Mouse (Mus musculus): ENCODE results near the gene Myo5a.

The Myo5a gene

GRCm38 (mm10) chr9:75070457-75071028 is at the start of gene Myo5a:
Myo5a (plus strand) TSS chr9:75071015.
- DNase-seq (ENCODE audit: low read depth), result no peak

- no peak for DNase-seq (ENCODE audit: low read depth)
These were observed 48.3 kb upstream of the Myo5a start for GRCm38 (mm10) chr9:75022546-75022945.

- DNase-seq (ENCODE audit: low read depth), result no peak
These were observed 47.5 kb upstream of the Myo5a start for GRCm38 (mm10) chr9:75023150-75023894.

- DNase-seq (ENCODE audit: low read depth), result no peak
These were observed 46.7 kb upstream of the Myo5a start for GRCm38 (mm10) chr9:75024089-75024488.

GRCm38 (mm10) chr9:75025689-75026088 is 45.1 kb upstream of the Myo5a start:
- DNase-seq (ENCODE audit: low read depth), result peak; percentile 55

- DNase-seq (ENCODE audit: low read depth), result no peak
These were observed 38.4 kb upstream of the Myo5a start for GRCm38 (mm10) chr9:75032408-75032807.

GRCm38 (mm10) chr9:75033141-75033540 is 37.7 kb upstream of the Myo5a start:
- DNase-seq (ENCODE audit: low read depth), result peak; percentile 58

GRCm38 (mm10) chr9:75034691-75035090 is 36.1 kb upstream of the Myo5a start:
- no peak for DNase-seq (ENCODE audit: low read depth)

GRCm38 (mm10) chr9:75035944-75036343 is 34.9 kb upstream of the Myo5a start:
- DNase-seq (ENCODE audit: low read depth), result no peak

GRCm38 (mm10) chr9:75037451-75038356 is 33.1 kb upstream of the Myo5a start, which contains the start of gene Arpp19:
Arpp19 (plus strand) TSS chr9:75037614.
- peak; percentile 85 for DNase-seq (ENCODE audit: low read depth)

GRCm38 (mm10) chr9:75038357-75038688 is 32.5 kb upstream of the Myo5a start:
- peak; percentile 18 for DNase-seq (ENCODE audit: low read depth)

GRCm38 (mm10) chr9:75040566-75040965 is 30.2 kb upstream of the Myo5a start:
- DNase-seq (ENCODE audit: low read depth), result no peak

GRCm38 (mm10) chr9:75041840-75042525 is 28.8 kb upstream of the Myo5a start:
- no peak for DNase-seq (ENCODE audit: low read depth)

- no peak for DNase-seq (ENCODE audit: low read depth)
These were observed 27.6 kb upstream of the Myo5a start for GRCm38 (mm10) chr9:75043191-75043590.

- no peak for DNase-seq (ENCODE audit: low read depth)
These were observed 23.7 kb upstream of the Myo5a start for GRCm38 (mm10) chr9:75047079-75047478.

- no peak for DNase-seq (ENCODE audit: low read depth)
These were observed 21.7 kb upstream of the Myo5a start for GRCm38 (mm10) chr9:75049100-75049499.

- DNase-seq (ENCODE audit: low read depth), result peak; percentile 83
These were observed 20.8 kb upstream of the Myo5a start for GRCm38 (mm10) chr9:75050003-75050402.

- no peak for DNase-seq (ENCODE audit: low read depth)
These were observed 19.0 kb upstream of the Myo5a start for GRCm38 (mm10) chr9:75051841-75052240.

- DNase-seq (ENCODE audit: low read depth), result no peak
These were observed 15.8 kb upstream of the Myo5a start for GRCm38 (mm10) chr9:75055046-75055445.

- no peak for DNase-seq (ENCODE audit: low read depth)
These were observed 6.0 kb upstream of the Myo5a start for GRCm38 (mm10) chr9:75064678-75065331.

GRCm38 (mm10) chr9:75071029-75071705 is 352 bp downstream of the Myo5a start:
- peak; percentile 86 for DNase-seq (ENCODE audit: low read depth)

Measured in naive thymus-derived CD4-positive, alpha-beta T cell, adult 2 months (primary cell).